Mouse (Mus musculus) CH12F3 (cell line): ENCODE measurements around the gene Arhgef7.

Source experiments
- in situ Hi-C: fragments of 300-500 bp; cut with MboI; formaldehyde crosslinking; loops from 2 replicates; pipeline ENCODE4 v1.14.3; 2020; ENCODE audit warnings: low sequenced_read_pairs

Gene Arhgef7

DNA sequence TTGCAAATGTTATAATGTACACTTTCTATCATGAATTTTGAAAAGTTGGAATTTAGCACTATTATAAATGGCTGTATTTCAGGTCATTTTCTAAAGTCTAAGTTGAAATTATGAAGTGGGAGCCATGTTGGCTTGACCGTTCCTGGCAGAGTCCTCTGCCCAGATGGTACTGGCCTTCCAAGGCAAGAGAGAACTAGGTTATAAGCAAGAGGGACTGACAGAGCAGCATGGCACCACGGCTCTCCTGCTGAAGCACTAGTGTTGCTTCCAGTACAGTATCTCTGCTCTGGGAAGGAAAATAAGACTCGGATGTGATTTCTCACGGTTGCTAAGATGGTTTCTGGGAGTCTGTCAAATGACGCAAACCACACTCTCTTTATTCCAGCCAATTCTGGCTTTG is 34.5 kb downstream of the Arhgef7 start:
- in situ Hi-C loops: no loop called here

DNA sequence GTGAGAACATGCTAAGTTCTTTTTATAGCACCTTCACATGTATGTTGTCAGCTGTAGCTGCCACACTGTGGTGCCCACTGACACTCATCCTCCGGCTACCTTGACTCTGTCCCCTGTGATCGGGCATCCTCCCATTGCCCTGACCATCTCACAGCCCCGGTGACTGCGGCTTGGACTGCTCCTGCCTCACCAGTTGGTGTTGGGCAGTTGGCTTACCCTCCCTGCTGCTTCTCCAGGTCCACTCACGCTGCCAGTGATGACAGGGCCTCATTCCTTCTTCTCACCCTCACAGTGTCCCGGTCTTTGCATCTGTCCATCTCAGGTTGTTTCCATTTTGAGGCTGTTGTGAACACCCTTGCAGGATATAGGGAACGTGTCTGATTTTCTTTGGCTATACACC is 35.3 kb downstream of the Arhgef7 start:
- in situ Hi-C loops: no loop called here

- in situ Hi-C loops: no loop called here
Measured at GRCm38 (mm10) chr8:11767213-11767840, 39.8 kb downstream of the Arhgef7 start.

GRCm38 (mm10) chr8:11770001-11770400 is 42.5 kb downstream of the Arhgef7 start:
- in situ Hi-C loops: no loop called here

DNA sequence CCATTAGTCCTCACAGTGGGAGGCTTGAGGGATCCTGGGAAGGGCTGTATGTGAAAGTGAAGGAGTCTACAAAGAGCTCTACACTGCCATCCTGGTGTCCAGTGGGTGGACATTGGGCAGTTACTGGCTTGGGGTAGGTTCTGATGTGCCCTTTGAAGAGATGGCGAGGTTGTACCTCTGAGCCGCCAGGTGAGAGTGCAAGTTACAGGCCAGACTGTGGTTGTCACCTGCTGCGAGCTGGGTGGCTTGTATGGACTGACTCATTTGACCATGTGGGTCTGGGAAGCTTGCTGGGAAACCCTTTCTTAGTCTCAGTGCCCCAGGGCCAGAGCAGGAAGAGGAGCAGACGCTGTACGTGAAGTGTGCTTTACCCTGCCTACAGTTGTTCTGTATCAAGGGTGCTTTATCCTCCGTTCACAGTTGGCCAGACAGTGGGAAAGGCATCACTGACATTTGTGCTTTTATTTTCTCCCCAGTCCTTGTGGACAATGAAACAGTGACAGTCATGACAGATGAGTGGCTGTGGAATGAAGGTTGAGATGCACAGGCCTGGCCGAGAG is 43.1 kb downstream of the Arhgef7 start:
- in situ Hi-C loops: no loop called here

- in situ Hi-C loops: no loop called here
Measured at GRCm38 (mm10) chr8:11771608-11772007, 44.1 kb downstream of the Arhgef7 start.

DNA sequence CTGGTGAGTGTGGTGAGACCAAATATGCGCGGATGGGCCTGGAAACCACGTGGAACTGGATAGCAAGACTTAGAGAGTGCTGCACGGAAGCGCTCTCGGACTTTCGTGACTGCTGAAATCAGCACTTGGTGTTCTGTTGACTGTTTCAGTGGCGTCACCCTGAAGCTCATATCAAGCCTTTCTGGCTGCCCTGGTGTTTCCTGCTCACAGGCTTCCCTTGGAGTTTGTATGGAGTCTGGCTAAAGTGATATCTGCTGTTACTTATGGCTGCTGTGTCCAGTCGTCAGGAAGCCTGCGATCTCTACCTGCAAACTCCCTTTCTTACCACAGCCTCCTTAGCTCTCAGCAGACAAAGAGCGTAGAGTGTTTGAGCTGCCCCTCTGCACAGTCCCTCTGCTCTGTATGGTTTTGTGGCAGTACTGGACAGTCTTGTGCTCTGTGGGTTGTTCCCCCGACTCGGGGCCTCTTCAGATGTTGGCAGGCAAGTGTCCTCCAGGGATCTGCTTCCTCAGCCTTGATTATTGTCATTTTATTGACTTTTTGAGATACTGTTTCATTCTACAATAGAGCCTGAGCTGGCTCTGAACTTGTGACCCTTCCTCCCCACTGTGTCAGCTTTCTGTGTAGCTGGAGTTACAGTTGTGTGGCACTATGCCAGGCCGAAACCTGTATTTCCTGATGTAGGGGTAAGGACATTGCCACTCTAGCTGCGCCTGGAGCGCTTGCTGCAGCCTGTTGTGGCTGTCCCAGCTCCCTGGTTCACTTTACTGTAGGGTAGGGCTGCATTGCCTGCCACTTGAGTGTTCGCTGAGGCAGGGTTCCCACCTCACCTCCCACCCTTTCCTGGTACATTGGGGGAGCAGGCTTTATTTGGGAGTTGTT is 46.9 kb downstream of the Arhgef7 start:
- in situ Hi-C loops: no loop called here

GRCm38 (mm10) chr8:11775889-11776288 is 48.4 kb downstream of the Arhgef7 start:
- in situ Hi-C loops: no loop called here

GRCm38 (mm10) chr8:11776451-11777180 is 49.1 kb downstream of the Arhgef7 start:
- in situ Hi-C loops: no loop called here

GRCm38 (mm10) chr8:11777201-11777600 is 49.7 kb downstream of the Arhgef7 start:
- in situ Hi-C loops: no loop called here

GRCm38 (mm10) chr8:11778646-11779433 is 51.3 kb downstream of the Arhgef7 start:
- in situ Hi-C loops: no loop called here

DNA sequence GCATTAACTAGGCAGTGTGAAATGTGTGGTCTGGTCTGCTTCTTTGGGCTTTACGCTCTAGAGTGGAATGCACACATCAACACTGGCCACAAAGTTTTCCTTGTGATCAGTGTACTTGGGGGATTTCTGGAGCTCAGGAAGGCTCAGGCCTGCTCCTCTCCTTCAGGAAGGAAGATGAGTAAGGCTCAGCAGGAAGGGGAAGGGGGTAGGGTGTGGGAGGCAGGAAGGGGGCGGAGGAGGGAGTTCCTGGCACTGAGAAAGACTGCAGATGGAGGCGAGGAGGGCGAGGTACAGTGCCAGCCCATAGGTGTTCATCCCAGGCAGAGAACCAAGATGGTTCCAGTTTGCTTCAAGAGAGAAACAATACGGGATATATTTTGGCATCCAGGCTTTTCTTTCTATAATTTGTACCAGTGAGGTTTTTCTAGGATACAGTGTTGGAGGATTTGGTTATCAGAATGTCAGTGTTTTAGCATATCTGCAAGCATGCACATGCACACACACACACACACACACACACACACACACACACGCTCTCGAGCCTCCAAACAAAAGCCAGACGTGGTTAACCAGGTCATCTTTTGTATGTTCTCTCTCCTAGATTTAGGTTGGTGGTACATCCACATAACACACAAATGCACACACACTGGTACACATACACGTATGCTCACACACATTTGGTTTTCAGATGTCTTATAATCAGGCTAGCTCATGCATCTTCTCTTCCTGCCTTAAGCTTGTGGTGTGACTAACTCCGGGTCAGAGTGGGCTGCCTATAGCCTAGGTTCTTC is 52.5 kb downstream of the Arhgef7 start:
- in situ Hi-C loops: no loop called here

- in situ Hi-C loops: no loop called here
Measured at GRCm38 (mm10) chr8:11780641-11781040, 53.1 kb downstream of the Arhgef7 start.

DNA sequence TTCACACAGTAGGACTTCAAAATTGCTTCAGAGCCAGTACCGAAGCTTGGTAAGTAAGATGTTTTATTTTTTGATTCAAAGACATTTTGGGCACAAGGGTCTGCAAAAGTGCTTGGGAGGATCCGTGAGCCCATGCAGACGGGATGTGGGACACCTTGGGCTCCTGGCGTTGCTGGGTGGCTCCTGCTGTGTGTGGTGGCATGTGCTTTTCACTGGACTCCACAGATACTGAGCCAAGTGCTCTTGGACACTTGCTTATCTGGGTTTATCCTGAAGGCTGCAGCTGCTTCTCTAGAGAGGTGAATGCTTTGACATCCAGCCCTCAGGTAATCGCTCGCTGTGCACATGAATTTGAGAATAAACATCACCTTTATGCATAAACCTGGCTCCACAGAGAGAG is 55.1 kb downstream of the Arhgef7 start:
- in situ Hi-C loops: no loop called here

GRCm38 (mm10) chr8:11783861-11784594 is 56.5 kb downstream of the Arhgef7 start:
- in situ Hi-C loops: no loop called here

GRCm38 (mm10) chr8:11785121-11785520 is 57.6 kb downstream of the Arhgef7 start:
- in situ Hi-C loops: no loop called here

DNA sequence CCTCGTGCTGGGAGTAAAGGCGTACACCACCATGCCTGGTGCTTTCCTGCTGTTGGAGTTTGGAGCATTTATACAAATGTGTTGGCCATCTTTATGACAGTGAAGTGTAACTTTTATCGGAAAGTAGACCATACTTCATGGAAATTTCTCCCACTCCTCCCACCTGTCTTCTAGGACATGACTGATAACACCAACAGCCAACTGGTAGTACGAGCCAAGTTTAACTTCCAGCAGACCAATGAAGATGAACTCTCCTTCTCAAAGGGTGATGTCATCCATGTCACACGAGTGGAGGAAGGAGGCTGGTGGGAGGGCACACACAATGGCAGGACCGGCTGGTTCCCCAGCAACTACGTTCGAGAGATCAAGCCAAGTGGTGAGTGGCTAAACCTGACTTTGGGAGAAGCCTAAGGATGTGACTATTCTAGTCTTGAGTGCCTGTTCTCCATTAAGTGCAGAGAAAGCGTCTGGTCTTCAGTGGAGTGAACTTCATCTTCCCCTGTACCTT is 58.1 kb downstream of the Arhgef7 start:
- in situ Hi-C loops: no loop called here

DNA sequence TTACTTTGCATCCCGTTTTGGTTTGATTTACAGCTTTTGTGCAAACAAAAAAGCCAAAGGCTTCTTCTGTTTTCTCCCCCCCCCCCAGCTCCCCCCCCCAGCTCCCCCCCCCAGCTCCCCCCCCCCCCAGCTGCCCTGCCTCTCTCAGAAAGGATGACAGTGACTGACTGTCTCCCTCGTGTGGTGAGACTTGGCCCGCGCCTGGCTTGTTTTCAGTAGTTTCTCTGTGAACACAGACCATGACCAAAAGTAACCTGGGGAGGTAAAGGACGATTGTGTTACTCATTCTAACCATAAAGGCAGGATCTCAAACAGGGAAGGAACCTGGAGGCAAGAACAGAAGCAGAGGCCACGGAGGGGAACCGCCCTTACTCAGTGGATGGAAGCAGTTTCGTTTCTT is 60.7 kb downstream of the Arhgef7 start:
- in situ Hi-C loops: no loop called here

- in situ Hi-C loops: no loop called here
Measured at GRCm38 (mm10) chr8:11789168-11789567, 61.6 kb downstream of the Arhgef7 start.
